Mouse (Mus musculus) neural tube, embryonic 13.5 days (tissue): ENCODE results near the gene Selenbp1. TPM values are rescaled to one million over a fixed set of nuclear protein-coding genes. Genes with fewer than 3 reads are reported as not detected.
A peak's percentile ranks its signal among the peaks of the same experiment; 100 is the strongest.
"Not testable (repeated sequence)": the region's sequence is repeated elsewhere in the genome, so short reads cannot be mapped to it uniquely, and the experiment has no call there.

Source experiments
- ATAC-seq: fragments of 200-750 bp; cut with Nextera tagmentation; 2 replicates; pipeline ENCODE4 v1.8.0; 2017; ENCODE audit warnings: low read depth, mild to moderate bottlenecking, moderate TSS enrichment, moderate library complexity
- H3K27ac ChIP-seq: fragments of 300-500 bp; sonication (generic); replicated peaks from 2 replicates; pipeline ENCODE4 v1.5.1; 2015; ENCODE audit warnings: moderate library complexity, mild to moderate bottlenecking, inconsistent platforms
- H3K27me3 ChIP-seq: fragments of 300-500 bp; sonication (generic); 2 replicates; pipeline ENCODE4 v1.6.1; 2015; ENCODE audit warnings: mild to moderate bottlenecking, inconsistent platforms
- H3K36me3 ChIP-seq: fragments of 300-500 bp; sonication (generic); 2 replicates; pipeline ENCODE4 v1.6.1; 2015; ENCODE audit warnings: mild to moderate bottlenecking, inconsistent platforms
- H3K4me1 ChIP-seq: fragments of 300-500 bp; sonication (generic); replicated peaks from 2 replicates; pipeline ENCODE4 v1.6.1; 2015; ENCODE audit warnings: inconsistent platforms
- H3K4me2 ChIP-seq: fragments of 300-500 bp; sonication (generic); 2 replicates; pipeline ENCODE4 v1.6.1; 2015; ENCODE audit warnings: inconsistent platforms, mild to moderate bottlenecking, moderate library complexity
- H3K4me3 ChIP-seq: fragments of 300-500 bp; sonication (generic); 2 replicates; pipeline ENCODE4 v1.5.1; 2015; ENCODE audit warnings: mild to moderate bottlenecking, inconsistent platforms
- H3K9ac ChIP-seq: fragments of 300-500 bp; sonication (generic); 2 replicates; pipeline ENCODE4 v1.6.1; 2015; ENCODE audit warnings: moderate library complexity, mild to moderate bottlenecking, inconsistent platforms
- H3K9me3 ChIP-seq: fragments of 300-500 bp; sonication (generic); 2 replicates; pipeline ENCODE4 v1.6.1; 2016; ENCODE audit warnings: inconsistent platforms
- WGBS: fragments of 180-500 bp; shearing (Covaris S2); methylation state at CpG from one replicate; pipeline ENCODE4 v1.1.7; 2015; 5-methylcytosine and 5-hydroxymethylcytosine counted together
- polyA plus RNA-seq: library from polyadenylated mRNA; unstranded; fragments of >200 nt; fragmentation: Nextera tagmentation; extraction: Ambion mirVana; gene quantifications from 2 replicates; pipeline ENCODE4 v1.2.1, GENCODE M21; 2015

Gene Selenbp1
- polyA plus RNA-seq, 1 experiment from 2014 or later = 13.4 TPM

DNA sequence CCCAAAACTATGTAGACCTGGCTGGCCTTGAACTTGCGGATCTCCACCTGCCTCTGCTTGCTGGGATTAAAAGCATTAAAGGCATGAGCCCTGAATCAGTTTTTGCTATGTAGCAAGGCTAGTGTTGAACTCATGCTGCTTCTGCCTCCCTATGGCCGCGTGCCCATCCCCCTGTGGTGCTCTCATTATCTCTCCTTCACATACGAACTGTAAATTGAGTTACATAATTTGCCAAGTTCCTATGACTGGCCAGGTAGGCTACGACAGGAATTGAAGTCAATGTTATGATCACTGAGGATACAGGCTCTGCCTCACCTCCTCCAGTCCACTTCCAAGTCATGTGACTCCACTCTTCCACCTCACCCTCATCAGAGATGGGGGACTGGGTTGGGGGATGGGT lies 3.3 kb downstream of the Selenbp1 start:
- not testable (repeated sequence) for H3K27me3 ChIP-seq, ATAC-seq, H3K4me2 ChIP-seq, H3K9ac ChIP-seq, H3K4me3 ChIP-seq, H3K9me3 ChIP-seq, H3K27ac ChIP-seq, H3K36me3 ChIP-seq
- H3K4me1 ChIP-seq = peaks cover 13% of the 10 kb centered on the region
- 89% methylated on average over 5 of the region's 5 CpGs for WGBS

- not testable (repeated sequence) for ATAC-seq
Measured at GRCm38 (mm10) chr3:94937194-94937593, 4.3 kb downstream of the Selenbp1 start.

GRCm38 (mm10) chr3:94940033-94940432 lies 7.2 kb downstream of the Selenbp1 start:
- H3K4me1 ChIP-seq, H3K27me3 ChIP-seq, H3K9ac ChIP-seq, ATAC-seq, H3K4me2 ChIP-seq, H3K27ac ChIP-seq, H3K9me3 ChIP-seq, H3K36me3 ChIP-seq, H3K4me3 ChIP-seq: not testable (repeated sequence)
- 81% methylated on average over 9 of the region's 9 CpGs for WGBS

More at GRCm38 (mm10) chr3:94937194-94937593, 4.3 kb downstream of the Selenbp1 start:
- peaks cover 11% of the 10 kb centered on the region for H3K4me1 ChIP-seq
- H3K36me3 ChIP-seq, H3K27ac ChIP-seq, H3K27me3 ChIP-seq, H3K4me3 ChIP-seq, H3K4me2 ChIP-seq, H3K9ac ChIP-seq, H3K9me3 ChIP-seq: not testable (repeated sequence)
- WGBS = 92% methylated on average over 7 of the region's 7 CpGs

- H3K9me3 ChIP-seq, H3K36me3 ChIP-seq, H3K9ac ChIP-seq, H3K4me3 ChIP-seq, H3K27me3 ChIP-seq, ATAC-seq, H3K4me2 ChIP-seq, H3K4me1 ChIP-seq, H3K27ac ChIP-seq: not testable (repeated sequence)
- WGBS = 79% methylated on average over 9 of the region's 9 CpGs
Measured at GRCm38 (mm10) chr3:94942211-94942967, 9.5 kb downstream of the Selenbp1 start.

DNA sequence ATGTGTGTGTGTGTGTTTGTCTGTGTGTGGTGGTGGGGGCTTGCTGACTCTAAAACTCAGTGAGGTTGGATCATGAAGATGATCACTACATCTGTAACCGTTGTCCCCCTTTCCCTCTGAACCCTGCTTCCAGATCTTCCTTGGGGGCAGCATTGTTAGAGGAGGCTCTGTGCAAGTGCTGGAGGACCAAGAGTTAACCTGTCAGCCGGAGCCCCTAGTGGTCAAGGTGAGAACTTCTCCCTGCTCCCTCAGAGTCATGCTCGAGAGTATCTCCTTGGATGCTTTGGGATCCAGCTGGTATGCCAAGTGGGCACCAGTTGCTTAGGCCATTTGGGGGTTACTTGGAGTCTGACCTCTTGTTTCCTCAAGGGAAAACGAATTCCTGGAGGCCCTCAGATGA lies 10.8 kb downstream of the Selenbp1 start:
- ATAC-seq, H3K27ac ChIP-seq, H3K4me1 ChIP-seq, H3K4me2 ChIP-seq, H3K9ac ChIP-seq, H3K36me3 ChIP-seq, H3K4me3 ChIP-seq, H3K9me3 ChIP-seq, H3K27me3 ChIP-seq: not testable (repeated sequence)
- 29% methylated on average over 4 of the region's 4 CpGs for WGBS

DNA sequence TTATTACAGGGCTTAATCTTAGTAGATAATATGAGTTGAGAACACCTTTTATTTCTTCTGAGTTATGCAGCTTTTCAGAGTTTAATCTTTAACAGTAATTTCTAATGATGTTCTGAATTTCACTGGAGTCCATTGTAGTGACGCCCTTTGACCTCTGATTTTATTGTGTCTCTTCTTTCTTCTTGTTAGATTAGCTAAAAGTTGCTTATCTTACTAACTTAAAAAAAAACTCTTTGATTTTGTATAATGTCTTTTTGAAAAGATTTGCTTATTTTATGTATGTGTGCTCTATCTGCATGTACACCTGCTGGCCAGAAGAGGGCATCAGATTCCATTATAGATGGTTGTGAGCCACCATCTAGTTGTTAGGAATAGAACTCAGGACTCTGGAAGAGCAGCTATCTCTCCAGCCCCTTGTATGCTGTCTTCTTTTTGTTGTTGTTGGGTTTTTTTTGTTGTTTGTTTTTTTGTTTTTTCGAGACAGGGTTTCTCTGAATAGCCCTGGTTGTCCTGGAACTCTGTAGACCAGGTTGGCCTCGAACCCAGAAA lies 15.3 kb downstream of the Selenbp1 start:
- ATAC-seq = no peak
- WGBS = 71% methylated on average over 3 of the region's 3 CpGs
- Histone ChIP-seq H3K27ac (no peak overlapping the region), H3K36me3 (no peaks in the 10 kb centered on the region), H3K4me3 (no peak overlapping the region), H3K9me3 (no peaks in the 10 kb centered on the region), H3K4me1 (peaks cover 6% of the 10 kb centered on the region), H3K9ac (no peak overlapping the region), H3K4me2 (no peak overlapping the region), H3K27me3 (no peaks in the 10 kb centered on the region)

DNA sequence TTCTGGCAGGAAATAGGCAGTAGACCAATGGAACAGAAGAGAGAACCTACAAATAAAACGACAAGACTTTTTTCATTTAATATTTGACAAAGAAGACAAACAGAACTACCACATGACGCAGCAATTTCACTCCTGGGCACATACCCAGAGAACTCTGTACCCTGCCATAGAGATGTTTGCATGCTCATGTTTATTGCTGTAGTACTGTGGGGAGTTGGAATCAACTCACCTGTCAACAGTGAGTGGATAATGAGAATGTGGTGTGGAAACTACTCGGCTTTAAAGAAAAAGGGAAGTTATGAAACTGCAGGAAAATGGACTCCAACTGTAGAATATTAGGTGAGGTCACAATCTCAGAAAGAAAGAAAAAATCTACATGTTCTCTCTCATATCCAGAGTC lies 16.8 kb downstream of the Selenbp1 start:
- Histone ChIP-seq H3K4me1 (peaks cover 12% of the 10 kb centered on the region), H3K36me3 (no peaks in the 10 kb centered on the region), H3K9ac (no peak overlapping the region), H3K27ac (no peak overlapping the region), H3K4me3 (no peak overlapping the region), H3K9me3 (no peaks in the 10 kb centered on the region), H3K27me3 (no peaks in the 10 kb centered on the region), H3K4me2 (no peak overlapping the region)
- WGBS = 84% methylated on average over 3 of the region's 3 CpGs
- no peak for ATAC-seq

DNA sequence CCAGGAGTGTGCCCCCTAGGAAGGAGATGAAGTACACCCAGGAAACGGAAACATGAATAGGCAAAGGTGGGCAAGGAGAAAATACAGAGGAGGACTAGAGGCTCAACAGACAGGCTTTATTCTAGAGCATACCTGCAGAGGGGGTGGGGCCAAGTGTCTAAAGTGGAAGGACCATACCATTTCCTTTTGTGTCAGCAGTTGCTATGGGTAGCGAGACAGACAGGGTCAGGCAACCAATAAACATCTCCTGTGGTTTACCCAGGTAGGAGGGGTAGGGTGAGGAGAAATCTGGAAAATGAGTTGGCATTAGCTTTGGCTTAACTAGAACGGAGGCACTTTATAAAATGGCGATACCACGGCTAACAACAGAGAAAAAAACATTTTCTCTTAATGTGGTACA lies 19.9 kb downstream of the Selenbp1 start:
- H3K27ac ChIP-seq = no peak overlapping the region
- no peaks in the 10 kb centered on the region for H3K27me3 ChIP-seq
- no peak for ATAC-seq
- H3K4me2 ChIP-seq = peak overlapping the region; percentile 61
- H3K9ac ChIP-seq = no peak overlapping the region
- WGBS = 72% methylated on average over 5 of the region's 5 CpGs
- peaks cover 24% of the 10 kb centered on the region for H3K4me1 ChIP-seq
- no peaks in the 10 kb centered on the region for H3K9me3 ChIP-seq
- H3K4me3 ChIP-seq = peak overlapping the region; percentile 70
- H3K36me3 ChIP-seq = peaks cover 23% of the 10 kb centered on the region

GRCm38 (mm10) chr3:94953384-94953763 lies 20.5 kb downstream of the Selenbp1 start:
- H3K36me3 ChIP-seq = peaks cover 28% of the 10 kb centered on the region
- H3K4me3 ChIP-seq = peak overlapping the region; percentile 70
- H3K27me3 ChIP-seq = no peaks in the 10 kb centered on the region
- H3K27ac ChIP-seq = peak overlapping the region; percentile 96
- H3K4me1 ChIP-seq = peaks cover 24% of the 10 kb centered on the region
- 17% methylated on average over 9 of the region's 9 CpGs for WGBS
- H3K9ac ChIP-seq = peak overlapping the region; percentile 87
- H3K4me2 ChIP-seq = peak overlapping the region; percentile 61
- H3K9me3 ChIP-seq = no peaks in the 10 kb centered on the region
- no peak; the same call in 1 of the 2 replicates for ATAC-seq

DNA sequence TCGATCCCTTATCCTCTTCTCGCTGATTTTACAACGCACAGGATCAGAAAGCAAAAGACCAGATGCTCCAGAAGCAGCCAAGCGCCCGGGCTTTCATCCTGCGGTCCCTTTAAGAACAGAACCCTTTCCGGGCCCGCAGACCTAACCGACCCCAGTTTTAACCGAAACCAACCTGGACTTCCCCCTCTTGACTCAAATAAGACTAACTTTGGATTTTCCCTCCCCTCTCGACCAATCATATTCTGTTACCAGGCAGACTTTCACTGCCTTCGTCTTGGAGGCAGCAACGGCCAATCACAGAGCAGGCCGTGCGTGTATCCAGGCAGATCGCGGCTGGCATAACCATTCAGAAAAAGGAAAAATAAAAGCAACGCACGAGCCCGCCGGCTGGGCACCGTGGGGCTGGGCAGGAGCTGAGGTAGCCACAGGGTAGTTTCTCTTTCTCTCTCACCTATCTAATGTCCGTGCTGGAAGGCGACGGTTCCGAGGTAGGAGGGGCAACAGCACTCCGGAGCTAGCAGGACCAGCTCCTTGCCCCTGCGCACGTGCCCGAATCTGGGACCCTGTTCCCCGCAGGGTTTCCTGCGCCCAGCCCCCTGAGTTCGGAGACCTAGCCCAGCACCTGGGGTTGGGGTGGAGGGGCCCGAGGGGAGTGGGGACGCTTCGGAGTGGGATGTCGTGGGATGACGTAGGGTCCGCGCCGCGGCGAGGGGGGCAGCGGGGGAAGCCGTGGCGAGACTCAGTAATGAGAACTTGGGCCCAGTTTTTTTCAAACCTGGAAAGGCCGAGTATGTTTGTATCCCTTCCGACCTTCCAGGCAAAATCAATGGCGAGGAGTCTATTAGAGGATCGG lies 21.1 kb downstream of the Selenbp1 start, which contains the start of gene Rfx5:
Gene Rfx5 (plus strand): TSS at position 312 of the 853 bp plus-strand sequence.
- Histone ChIP-seq H3K4me1 (peaks cover 24% of the 10 kb centered on the region), H3K36me3 (peaks cover 35% of the 10 kb centered on the region), H3K27ac (peak within 1 kb of the TSS; percentile 96), H3K9ac (peak within 1 kb of the TSS; percentile 87), H3K9me3 (no peaks in the 10 kb centered on the region), H3K27me3 (no peaks in the 10 kb centered on the region), H3K4me3 (peak within 1 kb of the TSS; percentile 70), H3K4me2 (peak within 1 kb of the TSS; percentile 61)
- under 1% methylated on average over 50 of the region's 50 CpGs for WGBS
- peak; percentile 97 for ATAC-seq

DNA sequence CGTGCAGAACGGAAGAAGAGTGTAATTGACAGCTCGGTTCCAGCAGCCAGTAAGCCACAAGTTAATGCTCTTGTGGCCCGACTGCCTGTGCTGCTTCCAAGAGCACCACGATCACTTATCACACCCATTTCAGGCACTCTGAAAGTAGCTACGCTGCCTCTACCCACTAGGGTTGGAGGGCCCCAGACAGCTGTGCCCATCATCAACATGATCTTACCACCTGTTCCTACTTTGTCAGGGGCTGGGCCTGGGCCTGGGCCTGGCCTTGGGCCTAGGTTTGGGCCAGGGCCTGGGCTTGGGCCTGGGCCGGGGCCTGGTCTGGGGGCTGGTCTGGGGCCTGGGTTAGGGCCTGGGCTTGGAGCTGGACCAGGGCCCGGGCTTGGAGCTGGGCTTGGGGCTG lies 25.4 kb downstream of the Selenbp1 start:
- Histone ChIP-seq H3K9ac (no peak overlapping the region), H3K27me3 (no peaks in the 10 kb centered on the region), H3K9me3 (no peaks in the 10 kb centered on the region), H3K36me3 (peaks cover 39% of the 10 kb centered on the region), H3K4me3 (no peak overlapping the region), H3K4me1 (peaks cover 22% of the 10 kb centered on the region), H3K27ac (no peak overlapping the region), H3K4me2 (no peak overlapping the region)
- no peak for ATAC-seq
- 95% methylated on average over 8 of the region's 8 CpGs for WGBS

DNA sequence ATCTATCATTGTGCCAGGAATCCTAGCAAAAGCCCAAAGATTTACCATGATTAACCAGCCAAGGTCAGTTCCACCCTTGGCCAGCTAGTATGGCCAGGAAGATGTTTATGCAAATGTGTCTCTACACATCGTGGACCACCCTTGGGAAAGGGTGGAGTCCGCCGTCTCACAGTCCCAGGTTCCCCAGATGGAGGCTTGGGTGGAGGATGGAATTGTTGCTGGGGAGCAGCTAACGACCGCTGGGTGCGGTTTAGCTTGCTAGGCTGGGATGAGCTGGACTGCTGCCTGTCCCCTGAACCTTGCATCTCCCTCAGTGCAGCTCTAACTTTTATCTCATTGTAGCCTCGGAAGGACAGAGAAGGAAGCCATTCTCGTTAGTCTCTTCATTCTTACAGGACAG lies 27.0 kb downstream of the Selenbp1 start:
- no peak overlapping the region for H3K4me3 ChIP-seq
- no peak overlapping the region for H3K27ac ChIP-seq
- H3K36me3 ChIP-seq = peaks cover 39% of the 10 kb centered on the region
- no peak overlapping the region for H3K4me2 ChIP-seq
- ATAC-seq = no peak
- no peak overlapping the region for H3K9ac ChIP-seq
- H3K9me3 ChIP-seq = no peaks in the 10 kb centered on the region
- H3K27me3 ChIP-seq = no peaks in the 10 kb centered on the region
- WGBS = 41% methylated on average over 8 of the region's 8 CpGs
- peaks cover 16% of the 10 kb centered on the region for H3K4me1 ChIP-seq
